Mouse (Mus musculus) brain, embryonic 14.5 days (tissue): ENCODE results near the gene Cdh13.

Experiments
- CTCF ChIP-seq: fragments of 200-500 bp; IDR thresholded peaks from 2 replicates; pipeline ENCODE4 v1.5.1; 2012; ENCODE audit warnings: inconsistent platforms, mild to moderate bottlenecking, moderate library complexity, borderline replicate concordance; ENCODE audit not compliant: insufficient read depth, insufficient read length; ENCODE audit errors: extremely low read depth
- POLR2A ChIP-seq: fragments of 200-500 bp; IDR thresholded peaks from 2 replicates; pipeline ENCODE4 v1.6.1; 2012; ENCODE audit warnings: mild to moderate bottlenecking, inconsistent platforms, borderline replicate concordance; ENCODE audit not compliant: poor library complexity, insufficient read depth, insufficient read length, severe bottlenecking; ENCODE audit errors: extremely low read depth

DNA sequence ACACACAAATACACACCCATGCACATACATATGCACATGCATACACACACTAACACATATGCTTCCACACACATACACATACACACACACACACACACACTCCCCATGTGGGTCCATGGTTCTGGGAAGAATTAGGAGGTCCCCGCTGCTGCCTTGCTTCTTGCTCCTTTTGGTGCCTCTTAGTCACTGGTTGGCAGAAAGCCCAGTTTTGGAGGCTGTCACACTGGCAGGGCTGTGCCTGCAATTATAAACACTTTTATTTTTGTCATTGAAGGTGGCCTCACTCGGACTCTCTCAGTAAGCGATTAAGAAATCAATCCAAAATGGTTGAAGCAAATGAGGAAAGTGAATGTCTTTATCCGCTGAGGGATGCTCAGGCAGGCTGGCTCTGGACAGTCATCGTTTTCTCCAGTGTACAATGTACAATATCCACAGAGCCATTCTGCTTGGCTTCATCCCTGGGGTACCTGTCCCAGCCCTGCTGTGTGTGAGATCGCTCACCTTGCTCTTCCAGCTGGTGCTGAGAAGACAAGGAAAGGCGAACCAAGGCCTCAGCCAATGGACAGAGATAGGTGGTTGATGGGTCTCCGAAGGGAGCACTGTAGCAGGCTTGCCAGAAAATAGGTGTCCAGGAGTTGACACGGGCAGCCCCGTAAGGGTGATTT is 913.1 kb downstream of the Cdh13 start:
- no peak for TF ChIP-seq CTCF
- no peak for TF ChIP-seq POLR2A
